Mouse (Mus musculus) gastrocnemius, adult 2 months (tissue): ENCODE measurements at regions not wholly inside any gene's neighbourhood (a gene's known extent, or its start where the extent isn't known, plus 50 kb on each side); places are given as distances from the start of the nearest gene placed in this dataset.
"Not testable (repeated sequence)": the region's sequence is repeated elsewhere in the genome, so short reads cannot be mapped to it uniquely, and the experiment has no call there.

Experiments
- DNase-seq: peaks from one replicate; pipeline ENCODE4 v3.0.0; 2022
- H3K27ac ChIP-seq: fragments of 200-600 bp; 2 replicates; pipeline ENCODE4 v1.8.1; 2022; ENCODE audit warnings: mild to moderate bottlenecking
- H3K4me3 ChIP-seq: fragments of 200-600 bp; 2 replicates; pipeline ENCODE4 v1.8.1; 2022; ENCODE audit warnings: mild to moderate bottlenecking, moderate library complexity
- CTCF ChIP-seq: fragments of 200-600 bp; IDR thresholded peaks from 2 replicates; pipeline ENCODE4 v1.8.1; 2022; ENCODE audit warnings: antibody characterized with exemption, mild to moderate bottlenecking, moderate library complexity
- intact Hi-C: fragments of 180-260 bp; cut with DNase I; formaldehyde crosslinking; loops from one replicate; pipeline ENCODE4 v1.15.1; 2025

DNA sequence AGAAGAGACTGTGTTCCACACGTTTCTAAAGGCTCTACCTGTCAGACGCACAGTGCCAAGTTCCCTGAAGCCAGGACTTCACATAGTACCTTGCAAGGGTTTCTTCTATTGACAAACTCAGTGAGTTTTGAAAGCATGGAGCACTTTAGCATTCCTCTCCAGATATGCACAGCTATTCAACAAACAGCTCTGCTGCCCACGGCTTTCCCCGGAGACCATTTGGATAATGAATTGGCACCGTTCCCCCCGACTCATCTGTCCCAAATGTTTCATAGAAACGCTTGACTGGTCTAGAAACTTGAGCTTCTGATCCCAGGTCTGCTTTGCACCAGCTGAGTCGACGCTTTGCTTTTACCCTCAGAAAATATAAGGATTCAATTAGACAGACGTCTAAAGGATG lies 162.2 kb upstream of the St6galnac5 start:
- intact Hi-C loops, result no loop called here
- Histone ChIP-seq H3K27ac (no peak overlapping the region), H3K4me3 (no peak overlapping the region)
- no peak for DNase-seq
- no peak for TF ChIP-seq CTCF

- no peak overlapping the region for H3K27ac ChIP-seq
- no peak for DNase-seq
- no peak for TF ChIP-seq CTCF
- H3K4me3 ChIP-seq, result no peak overlapping the region
- intact Hi-C loops, result no loop called here
Measured at GRCm38 (mm10) chr3:153140985-153141384, 158.9 kb upstream of the St6galnac5 start.

DNA sequence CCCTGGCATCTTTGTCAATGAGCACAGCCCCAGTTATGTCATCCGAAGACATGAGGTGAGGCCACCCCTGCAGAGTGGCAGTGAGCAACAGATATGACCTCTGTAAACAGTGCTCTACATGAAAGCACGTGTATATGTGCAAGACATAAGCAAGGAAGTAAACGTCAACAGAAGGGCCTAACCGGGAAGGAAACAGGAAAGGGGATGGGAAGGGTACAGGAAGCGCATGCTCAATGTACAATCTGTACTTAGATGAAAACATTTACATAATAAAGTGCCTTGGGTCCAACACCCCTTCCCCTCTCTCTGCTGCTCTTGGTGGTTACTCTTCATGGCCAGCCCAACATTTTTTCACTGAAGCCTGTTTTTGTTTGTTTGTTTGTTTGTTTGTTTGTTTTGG lies 143.3 kb upstream of the St6galnac5 start:
- intact Hi-C loops, result no loop called here
- TF ChIP-seq CTCF, result no peak
- DNase-seq, result no peak
- no peak overlapping the region for H3K4me3 ChIP-seq
- H3K27ac ChIP-seq, result no peak overlapping the region

DNA sequence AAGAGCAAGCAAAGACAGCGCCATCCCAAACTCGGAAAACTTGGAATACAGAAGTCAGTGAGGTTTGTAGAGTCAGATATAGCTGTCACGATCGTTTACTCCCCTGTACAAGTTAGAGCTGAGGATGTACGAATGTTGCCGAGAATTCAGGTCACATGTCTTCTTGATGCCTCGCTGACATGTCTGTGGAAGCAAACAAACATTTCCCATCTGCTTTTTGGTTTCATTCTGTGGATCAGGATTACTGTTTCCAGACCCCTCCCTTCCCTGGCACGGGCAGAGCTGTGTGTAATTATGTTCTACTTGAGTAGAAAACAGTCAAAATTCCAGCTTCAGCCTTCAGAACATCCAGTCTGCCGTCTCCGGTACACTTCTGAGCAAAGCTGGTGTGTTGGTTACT lies 139.9 kb upstream of the St6galnac5 start:
- TF ChIP-seq CTCF, result no peak
- Histone ChIP-seq H3K4me3 (no peak overlapping the region), H3K27ac (no peak overlapping the region)
- no peak for DNase-seq
- intact Hi-C loops, result no loop called here

GRCm38 (mm10) chr3:153119142-153119541 lies 137.1 kb upstream of the St6galnac5 start:
- no peak for TF ChIP-seq CTCF
- intact Hi-C loops, result no loop called here

DNA sequence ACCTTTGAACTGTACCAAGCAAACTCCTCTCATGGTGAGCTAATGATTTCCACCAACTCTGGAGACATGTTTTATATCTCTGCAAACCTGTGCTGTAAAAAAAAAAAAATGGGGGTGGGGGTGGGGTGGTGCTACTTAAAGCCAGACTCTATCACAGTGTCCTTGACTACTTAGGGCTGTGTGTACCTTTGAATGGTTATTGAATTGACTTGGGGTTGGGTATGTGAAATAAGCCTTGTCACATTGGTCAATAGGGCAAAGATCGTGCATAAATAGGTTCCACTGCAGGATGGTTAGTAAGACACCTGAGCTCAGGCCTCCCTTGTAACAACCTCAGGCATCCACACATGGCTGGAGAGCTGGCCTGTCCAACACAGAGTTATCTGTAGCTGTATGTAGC lies 136.6 kb upstream of the St6galnac5 start:
- intact Hi-C loops, result no loop called here
- no peak for TF ChIP-seq CTCF
- no peak for DNase-seq
- Histone ChIP-seq H3K27ac (no peak overlapping the region), H3K4me3 (no peak overlapping the region)

More at GRCm38 (mm10) chr3:153119142-153119541, 137.1 kb upstream of the St6galnac5 start:
- no peak for DNase-seq
- H3K4me3 ChIP-seq, result no peak overlapping the region
- no peak overlapping the region for H3K27ac ChIP-seq

GRCm38 (mm10) chr3:153105591-153105990 lies 123.5 kb upstream of the St6galnac5 start:
- no peak overlapping the region for H3K4me3 ChIP-seq
- no peak overlapping the region for H3K27ac ChIP-seq
- no peak for DNase-seq
- intact Hi-C loops, result no loop called here
- no peak for TF ChIP-seq CTCF

GRCm38 (mm10) chr3:153090572-153090971 lies 108.5 kb upstream of the St6galnac5 start:
- DNase-seq, H3K27ac ChIP-seq, intact Hi-C loops, H3K4me3 ChIP-seq: not testable (repeated sequence)

DNA sequence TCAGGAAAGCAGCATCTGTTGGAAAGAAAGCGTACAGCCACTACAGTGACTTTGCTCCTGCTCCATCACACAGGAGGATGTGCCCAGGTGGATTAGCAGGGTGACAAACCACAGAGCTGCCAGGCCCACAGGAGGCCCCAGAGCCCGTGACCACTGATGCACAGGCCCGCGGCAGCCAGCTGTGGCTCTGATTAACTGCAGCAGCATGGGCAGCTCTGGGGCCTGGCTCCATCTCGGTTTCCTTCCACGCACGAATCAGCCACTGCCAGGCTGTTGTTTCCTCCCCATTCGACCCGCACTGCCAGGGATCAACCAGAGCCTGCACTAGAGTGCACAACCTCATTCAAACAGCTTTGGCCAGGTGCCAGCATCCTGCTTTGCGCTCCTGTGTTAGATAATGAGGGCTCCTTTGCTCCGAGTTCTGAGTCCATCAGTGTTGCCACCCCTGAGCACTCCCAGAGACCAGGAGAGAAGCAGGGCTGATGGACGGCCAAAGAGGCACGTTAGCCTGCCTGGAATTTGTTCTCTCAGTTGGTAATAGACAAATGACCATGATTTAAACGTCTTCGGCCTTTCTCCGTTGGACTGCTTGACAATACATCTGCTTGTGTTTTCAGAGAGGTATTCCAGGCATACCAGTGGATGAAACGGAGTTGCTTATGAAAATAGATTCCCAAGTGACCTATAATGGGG lies 103.2 kb upstream of the St6galnac5 start:
- DNase-seq, result peak; percentile 28
- peak overlapping the region; percentile 23; the same call in 1 of the 2 replicates for H3K4me3 ChIP-seq
- no peak overlapping the region for H3K27ac ChIP-seq
- no peak for TF ChIP-seq CTCF
- intact Hi-C loops, result no loop called here

DNA sequence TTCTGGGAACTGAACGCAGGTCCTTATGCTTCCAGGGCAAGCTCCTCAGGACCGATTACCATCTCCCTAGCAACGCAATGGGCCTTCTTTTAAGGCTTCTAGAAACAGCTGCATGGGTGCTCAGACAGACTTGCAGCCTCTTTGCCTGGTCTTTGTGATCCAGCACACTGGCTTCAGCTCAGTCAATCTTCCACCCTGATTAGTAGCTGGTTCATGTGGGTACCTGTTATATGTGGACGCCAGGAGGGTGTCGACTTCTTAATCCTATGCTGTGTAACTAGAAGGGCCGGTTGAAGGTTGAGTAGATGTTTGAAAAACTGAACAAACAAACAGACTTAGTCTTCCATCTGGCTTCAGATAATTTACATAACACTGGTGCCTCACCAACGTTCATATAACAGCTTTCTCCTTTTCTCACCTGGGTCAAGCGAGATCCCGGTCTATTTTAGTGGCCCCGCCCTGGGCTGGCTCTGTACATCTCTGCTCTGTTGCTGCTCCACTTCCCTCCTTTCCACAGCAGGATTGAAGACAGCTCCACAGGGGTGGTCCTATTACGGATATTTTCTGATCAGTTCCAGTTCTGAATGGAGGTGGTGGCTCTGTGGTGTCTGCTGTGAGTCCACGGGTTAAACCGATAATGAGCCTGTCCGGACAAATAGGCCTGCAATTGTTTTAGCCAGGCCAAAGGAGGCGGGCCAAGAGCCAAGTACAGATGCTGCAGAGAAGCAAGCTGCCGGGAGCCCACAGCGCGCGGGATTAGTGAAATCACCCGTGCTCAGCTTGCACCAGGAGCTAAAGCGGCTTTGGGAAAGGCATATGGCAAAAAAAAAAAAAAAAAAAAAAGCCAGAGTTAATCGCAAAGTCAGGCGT lies 102.4 kb upstream of the St6galnac5 start:
- peak; percentile 37 for DNase-seq
- intact Hi-C loops, result no loop called here
- TF ChIP-seq CTCF, result no peak
- H3K27ac ChIP-seq, result no peak overlapping the region
- H3K4me3 ChIP-seq, result peak overlapping the region; percentile 23; the same call in 1 of the 2 replicates

DNA sequence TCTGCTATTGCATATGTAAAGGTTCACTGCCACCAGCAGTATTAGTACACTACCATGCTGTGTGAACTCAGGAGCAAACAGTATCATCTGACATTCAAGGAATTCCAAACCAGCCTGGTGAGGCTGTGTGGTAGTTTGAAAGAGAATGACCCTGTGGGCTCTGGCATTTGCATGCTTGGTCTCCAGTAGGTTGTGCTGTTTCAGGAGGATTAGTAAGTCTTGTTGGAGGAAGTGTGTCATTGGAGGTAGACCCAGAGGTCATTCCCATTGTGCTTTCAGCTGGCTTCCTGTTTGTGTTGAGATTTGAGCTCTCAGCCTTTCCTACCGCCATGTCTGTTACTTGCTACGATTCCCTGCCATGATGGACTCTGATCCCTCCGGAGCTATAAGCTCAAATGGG lies 98.3 kb upstream of the St6galnac5 start:
- no peak overlapping the region for H3K4me3 ChIP-seq
- intact Hi-C loops, result no loop called here
- TF ChIP-seq CTCF, result no peak
- no peak for DNase-seq
- H3K27ac ChIP-seq, result no peak overlapping the region

DNA sequence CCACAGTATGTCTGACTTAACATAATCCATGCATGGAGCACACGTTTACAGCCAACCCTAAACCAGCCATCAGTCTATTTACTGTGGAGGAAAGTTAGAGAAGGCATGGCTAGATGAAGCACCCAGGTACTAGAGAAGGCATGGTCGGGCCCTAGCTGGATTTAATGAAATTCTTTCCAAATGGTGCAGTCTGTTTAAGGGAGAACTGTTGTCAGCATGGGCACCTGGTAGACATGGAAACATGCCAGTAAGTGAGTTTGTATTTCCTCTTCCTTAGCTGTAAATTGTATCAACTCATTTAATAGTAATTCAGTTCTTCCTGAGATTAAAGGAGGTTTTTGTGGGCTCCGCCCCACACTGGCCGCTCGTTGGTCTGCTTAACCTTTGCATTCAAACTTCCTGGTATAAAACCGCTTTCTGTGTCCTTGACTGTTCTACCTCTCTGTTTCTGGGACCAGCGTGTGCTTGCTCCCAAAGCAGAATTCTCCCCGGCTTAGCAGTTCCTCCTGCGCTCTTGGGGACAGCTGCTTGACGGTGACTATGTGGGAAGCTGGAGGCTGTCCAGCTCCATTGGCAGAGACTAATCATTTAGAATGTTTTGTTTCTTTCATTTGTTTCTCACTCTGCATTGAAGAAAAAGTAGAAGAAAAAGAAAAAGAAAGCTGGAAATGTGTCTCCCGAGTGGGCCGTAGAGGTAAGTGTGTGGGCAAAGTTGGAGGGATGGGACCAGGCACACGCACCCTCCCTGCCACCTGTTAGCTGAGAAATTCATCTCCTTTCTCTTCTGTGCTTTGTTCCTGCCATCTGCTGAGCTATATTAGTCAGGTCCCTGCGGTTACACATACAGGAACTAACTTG lies 96.0 kb upstream of the St6galnac5 start:
- no peak overlapping the region for H3K4me3 ChIP-seq
- no peak for TF ChIP-seq CTCF
- H3K27ac ChIP-seq, result no peak overlapping the region
- intact Hi-C loops, result no loop called here
- no peak for DNase-seq
